Mouse (Mus musculus) heart, postnatal 0 days (tissue): Measurements from ENCODE around the gene Gm49601. TPM values are rescaled to one million over a fixed set of nuclear protein-coding genes. Genes with fewer than 3 reads are reported as not detected.

ENCODE experiments used
- ATAC-seq: fragments of 200-750 bp; cut with Nextera tagmentation; 2 replicates; pipeline ENCODE4 v1.8.0; 2017; ENCODE audit warnings: low read depth, moderate number of reproducible peaks, moderate library complexity; ENCODE audit not compliant: insufficient read depth
- DNase-seq: peaks from one replicate; pipeline ENCODE4 v3.0.0-alpha.2; 2016; ENCODE audit warnings: low spot score
- H3K27ac ChIP-seq: fragments of 300-500 bp; sonication (generic); 2 replicates; pipeline ENCODE4 v1.5.1; 2014; ENCODE audit warnings: low read depth, mild to moderate bottlenecking
- H3K27me3 ChIP-seq: fragments of 300-500 bp; sonication (generic); 2 replicates; pipeline ENCODE4 v1.6.1; 2014; ENCODE audit warnings: low read length, mixed read lengths; ENCODE audit not compliant: control insufficient read depth, insufficient read depth
- H3K36me3 ChIP-seq: fragments of 300-500 bp; sonication (generic); replicated peaks from 2 replicates; pipeline ENCODE4 v1.6.1; 2014; ENCODE audit warnings: low read length, mixed read lengths; ENCODE audit not compliant: control insufficient read depth, insufficient read depth
- H3K4me1 ChIP-seq: fragments of 300-500 bp; sonication (generic); 2 replicates; pipeline ENCODE4 v1.6.1; 2014; ENCODE audit warnings: antibody characterized with exemption; ENCODE audit not compliant: control insufficient read depth, insufficient read depth
- H3K4me2 ChIP-seq: fragments of 300-500 bp; sonication (generic); 2 replicates; pipeline ENCODE4 v1.6.1; 2014; ENCODE audit warnings: low read depth, mild to moderate bottlenecking, low read length, moderate library complexity
- H3K4me3 ChIP-seq: fragments of 300-500 bp; sonication (generic); 2 replicates; pipeline ENCODE4 v1.5.1; 2014; ENCODE audit warnings: low read depth, low read length
- H3K9ac ChIP-seq: fragments of 300-500 bp; sonication (generic); replicated peaks from 2 replicates; pipeline ENCODE4 v1.6.1; 2014; ENCODE audit warnings: low read depth, low read length, mixed read lengths
- H3K9me3 ChIP-seq: fragments of 300-500 bp; sonication (generic); replicated peaks from 2 replicates; pipeline ENCODE4 v1.6.1; 2016; ENCODE audit warnings: low read length; ENCODE audit not compliant: control insufficient read depth
- CTCF ChIP-seq: IDR thresholded peaks from 2 replicates; pipeline ENCODE4 v1.5.1; 2016; ENCODE audit warnings: antibody characterized with exemption, control low read depth, low read depth
- EP300 ChIP-seq: IDR thresholded peaks from 2 replicates; pipeline ENCODE4 v1.6.1; 2016; ENCODE audit warnings: antibody characterized with exemption, low read depth
- WGBS: fragments of 180-500 bp; shearing (Covaris S2); extraction: QIAGEN DNeasy Blood & Tissue Kit; methylation state at CpG from one replicate; pipeline ENCODE4 v1.1.7; 2014; 5-methylcytosine and 5-hydroxymethylcytosine counted together
- polyA plus RNA-seq: library from polyadenylated mRNA; unstranded; fragments of >200 nt; fragmentation: Nextera tagmentation; extraction: Ambion mirVana; gene quantifications from 2 replicates; pipeline ENCODE4 v1.2.1, GENCODE M21; 2015
- total RNA-seq: library from RNA; depleted of rRNA; stranded (reverse); fragments of >200 nt; gene quantifications from 2 replicates; pipeline ENCODE4 v1.2.3, GENCODE M21; 2014; ENCODE audit warnings: low replicate concordance

Gene Gm49601
- total and polyA plus RNA-seq, 2 experiments from 2014 or later: 0.34 TPM; not detected in 1

DNA sequence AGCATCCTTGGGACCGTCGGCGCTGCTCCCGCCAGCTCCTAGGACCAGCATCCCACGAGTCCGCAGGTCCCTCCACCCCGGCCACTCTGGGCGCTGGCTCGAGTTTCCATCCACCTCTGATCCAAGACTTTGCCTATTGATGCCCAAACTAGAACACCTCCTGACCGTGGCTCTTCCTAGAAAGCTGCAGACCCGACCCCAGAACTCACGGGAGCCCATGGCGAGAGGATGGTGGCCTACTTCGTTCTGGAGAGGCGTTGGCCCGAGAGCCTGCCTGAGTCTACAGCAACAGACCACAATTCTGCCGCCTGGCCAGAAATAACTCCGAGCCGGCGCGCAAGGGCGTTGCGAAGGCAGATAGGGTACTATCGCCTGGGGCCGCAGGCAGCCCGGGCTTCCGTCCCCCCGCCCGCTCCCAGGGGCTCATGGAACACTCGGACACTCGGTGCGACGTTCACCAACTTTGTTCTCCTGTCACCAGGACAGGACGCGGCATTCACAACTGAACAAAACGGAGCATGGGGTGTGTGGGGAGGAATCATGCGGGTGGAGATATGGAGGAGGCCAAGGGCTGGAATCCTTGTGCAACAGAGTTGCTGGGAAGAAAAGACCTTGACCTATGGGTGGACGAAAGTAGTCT, 4.7 kb downstream of the Gm49601 start:
- Histone ChIP-seq H3K27ac (no peak overlapping the region), H3K4me1 (0 out of 2 replicates have a peak, but pooled peaks cover 5% of the 10 kb centered on the region), H3K27me3 (peaks cover 95% of the 10 kb centered on the region), H3K9ac (no peak overlapping the region), H3K9me3 (no peaks in the 10 kb centered on the region), H3K36me3 (no peaks in the 10 kb centered on the region), H3K4me3 (peak overlapping the region; percentile 47), H3K4me2 (peak overlapping the region; percentile 78)
- whole genome bisulfite sequencing: 2% methylated on average over 38 of the region's 38 CpGs
- ATAC-seq (no peak; the same call in 1 of the 2 replicates), DNase-seq (no peak)
- TF ChIP-seq EP300: no peak
- no peak for TF ChIP-seq CTCF

- Histone ChIP-seq H3K4me3 (peak overlapping the region; percentile 47), H3K4me1 (0 out of 2 replicates have a peak, but pooled peaks cover 5% of the 10 kb centered on the region), H3K9me3 (no peaks in the 10 kb centered on the region), H3K27ac (no peak overlapping the region), H3K27me3 (peaks cover 96% of the 10 kb centered on the region), H3K9ac (no peak overlapping the region), H3K4me2 (peak overlapping the region; percentile 78), H3K36me3 (no peaks in the 10 kb centered on the region)
- ATAC-seq (peak; percentile 6; the same call in 1 of the 2 replicates), DNase-seq (no peak)
- WGBS: under 1% methylated on average over 68 of the region's 74 CpGs
- no peak for TF ChIP-seq CTCF
- TF ChIP-seq EP300: no peak
Measured at GRCm38 (mm10) chr16:18620601-18621361, 5.4 kb downstream of the Gm49601 start.

DNA sequence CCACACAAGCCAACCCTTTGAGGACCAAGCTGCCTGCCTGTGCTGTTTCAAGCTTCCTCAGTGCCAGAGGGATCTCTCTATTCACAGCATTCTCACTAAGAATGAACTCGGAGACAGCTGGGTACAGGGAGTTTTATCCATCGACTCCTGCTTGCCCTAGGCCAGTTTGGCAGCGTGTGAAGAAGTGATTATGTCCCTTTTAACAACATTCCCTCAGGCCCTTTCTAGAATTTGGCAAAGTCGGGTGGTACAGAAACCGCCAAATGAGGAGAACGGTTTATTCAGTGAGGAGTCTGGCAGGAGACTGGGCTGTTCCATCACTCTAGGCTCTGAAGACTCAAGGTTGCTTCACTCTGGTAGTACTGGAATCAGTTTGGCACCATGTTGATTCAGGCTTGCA, 6.0 kb downstream of the Gm49601 start:
- no peak for DNase-seq
- Histone ChIP-seq H3K9ac (no peak overlapping the region), H3K36me3 (no peaks in the 10 kb centered on the region), H3K9me3 (no peaks in the 10 kb centered on the region), H3K4me3 (peak overlapping the region; percentile 47), H3K27ac (no peak overlapping the region), H3K27me3 (peaks cover 93% of the 10 kb centered on the region), H3K4me2 (peak overlapping the region; percentile 78; the same call in 1 of the 2 replicates), H3K4me1 (0 out of 2 replicates have a peak, but pooled peaks cover 5% of the 10 kb centered on the region)
- WGBS: 42% methylated on average over 6 of the region's 6 CpGs
- no peak for ATAC-seq
- TF ChIP-seq EP300 (no peak), CTCF (no peak)

DNA sequence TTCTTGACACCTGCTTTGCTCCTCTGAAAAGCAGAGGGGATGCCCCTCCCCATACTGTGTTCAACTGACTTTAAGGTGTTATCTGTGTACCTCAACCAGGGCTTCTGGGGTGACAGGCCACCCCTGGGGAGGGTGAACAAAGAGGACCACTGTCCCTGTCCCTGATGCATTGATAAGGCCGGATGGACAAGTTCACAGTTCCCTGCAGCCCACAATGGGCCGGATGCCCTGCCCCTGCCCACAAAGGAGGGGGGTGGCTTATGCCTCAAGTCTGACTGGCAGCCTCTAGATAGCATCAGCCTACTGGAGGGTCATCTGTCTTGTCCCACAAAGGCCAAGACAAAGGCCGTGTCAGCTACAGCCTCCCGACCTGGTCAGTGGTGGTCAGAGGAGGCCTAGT, 7.1 kb downstream of the Gm49601 start:
- Histone ChIP-seq H3K4me1 (0 out of 2 replicates have a peak, but pooled peaks cover 5% of the 10 kb centered on the region), H3K27me3 (peaks cover 88% of the 10 kb centered on the region), H3K9me3 (no peaks in the 10 kb centered on the region), H3K4me2 (no peak overlapping the region), H3K36me3 (no peaks in the 10 kb centered on the region), H3K4me3 (no peak overlapping the region), H3K9ac (no peak overlapping the region), H3K27ac (no peak overlapping the region)
- no peak for ATAC-seq
- DNase-seq: no peak
- TF ChIP-seq EP300 (no peak), CTCF (no peak)
- WGBS: 68% methylated on average over 4 of the region's 4 CpGs

GRCm38 (mm10) chr16:18618297-18618696, 7.9 kb downstream of the Gm49601 start:
- no peak overlapping the region for H3K4me3 ChIP-seq
- WGBS: 63% methylated on average over 2 of the region's 2 CpGs
- TF ChIP-seq EP300 (no peak), CTCF (no peak)
- no peaks in the 10 kb centered on the region for H3K9me3 ChIP-seq
- H3K9ac ChIP-seq: no peak overlapping the region
- no peak overlapping the region for H3K4me2 ChIP-seq
- H3K27ac ChIP-seq: no peak overlapping the region
- H3K36me3 ChIP-seq: no peaks in the 10 kb centered on the region
- peaks cover 80% of the 10 kb centered on the region for H3K27me3 ChIP-seq
- ATAC-seq: no peak
- DNase-seq: no peak
- H3K4me1 ChIP-seq: 0 out of 2 replicates have a peak, but pooled peaks cover 5% of the 10 kb centered on the region
